Mouse (Mus musculus): ENCODE data around the gene Ugt1a5.

Ugt1a5 gene

GRCm38 (mm10) chr1:88240072-88240471, 74.3 kb downstream of the Ugt1a5 start:
- DNase-seq (ENCODE audit: low spot score in 2 of 2): no peak

GRCm38 (mm10) chr1:88240579-88240978, 74.8 kb downstream of the Ugt1a5 start:
- DNase-seq (ENCODE audit: low spot score in 2 of 2): no peak

GRCm38 (mm10) chr1:88243861-88244260, 78.0 kb downstream of the Ugt1a5 start:
- no peak for DNase-seq (ENCODE audit: low spot score in 2 of 2)

- DNase-seq (ENCODE audit: low spot score in 2 of 2): no peak
Measured at GRCm38 (mm10) chr1:88245881-88246280, 80.1 kb downstream of the Ugt1a5 start.

- no peak for DNase-seq (ENCODE audit: low spot score in 2 of 2)
Measured at GRCm38 (mm10) chr1:88246386-88246785, 80.6 kb downstream of the Ugt1a5 start.

- DNase-seq (ENCODE audit: low spot score in 2 of 2): no peak
Measured at GRCm38 (mm10) chr1:88247660-88248059, 81.8 kb downstream of the Ugt1a5 start.

- no peak for DNase-seq (ENCODE audit: low spot score in 2 of 2)
Measured at GRCm38 (mm10) chr1:88248658-88249057, 82.8 kb downstream of the Ugt1a5 start.

- no peak for DNase-seq (ENCODE audit: low spot score in 2 of 2)
Measured at GRCm38 (mm10) chr1:88249596-88249995, 83.8 kb downstream of the Ugt1a5 start.

- no peak for DNase-seq (ENCODE audit: low spot score in 2 of 2)
Measured at GRCm38 (mm10) chr1:88250023-88250422, 84.2 kb downstream of the Ugt1a5 start.

- no peak for DNase-seq (ENCODE audit: low spot score in 2 of 2)
Measured at GRCm38 (mm10) chr1:88253106-88253505, 87.3 kb downstream of the Ugt1a5 start.

- DNase-seq (ENCODE audit: low spot score in 2 of 2): no peak
Measured at GRCm38 (mm10) chr1:88253540-88253939, 87.7 kb downstream of the Ugt1a5 start.

- DNase-seq (ENCODE audit: low spot score in 2 of 2): no peak
Measured at GRCm38 (mm10) chr1:88254793-88255465, 89.1 kb downstream of the Ugt1a5 start.

- DNase-seq (ENCODE audit: low spot score in 2 of 2): no peak
Measured at GRCm38 (mm10) chr1:88255466-88255857, 89.7 kb downstream of the Ugt1a5 start.

- DNase-seq (ENCODE audit: low spot score in 2 of 2): no peak
Measured at GRCm38 (mm10) chr1:88255989-88256754, 90.4 kb downstream of the Ugt1a5 start.

- no peak for DNase-seq (ENCODE audit: low spot score in 2 of 2)
Measured at GRCm38 (mm10) chr1:88256886-88257663, 91.3 kb downstream of the Ugt1a5 start.

GRCm38 (mm10) chr1:88257681-88258080, 91.9 kb downstream of the Ugt1a5 start:
- no peak for DNase-seq (ENCODE audit: low spot score in 2 of 2)

- no peak for DNase-seq (ENCODE audit: low spot score in 2 of 2)
Measured at GRCm38 (mm10) chr1:88258361-88258760, 92.5 kb downstream of the Ugt1a5 start.

- no peak for DNase-seq (ENCODE audit: low spot score in 2 of 2)
Measured at GRCm38 (mm10) chr1:88258881-88259642, 93.2 kb downstream of the Ugt1a5 start.

- no peak for DNase-seq (ENCODE audit: low spot score in 2 of 2)
Measured at GRCm38 (mm10) chr1:88259643-88260024, 93.8 kb downstream of the Ugt1a5 start.

- no peak for DNase-seq (ENCODE audit: low spot score in 2 of 2)
Measured at GRCm38 (mm10) chr1:88260114-88260513, 94.3 kb downstream of the Ugt1a5 start.

- DNase-seq (ENCODE audit: low spot score in 2 of 2): no peak
Measured at GRCm38 (mm10) chr1:88260604-88261377, 95.0 kb downstream of the Ugt1a5 start.

Measured in thymus, postnatal 10 days (tissue).